Mouse (Mus musculus) urinary bladder, adult 2 months (tissue): ENCODE data around the gene Gnb1. TPM values are rescaled to one million over a fixed set of nuclear protein-coding genes. Genes with fewer than 3 reads are reported as not detected.

ENCODE experiments used
- DNase-seq: peaks from one replicate; pipeline ENCODE4 v3.0.0; 2022; ENCODE audit warnings: low spot score
- polyA plus RNA-seq: library from polyadenylated mRNA; depleted of rRNA; stranded (reverse); fragments of >200 nt; gene quantifications from 2 replicates; pipeline ENCODE4 v1.2.3, GENCODE M21; 2012

The Gnb1 gene
- polyA plus RNA-seq, 1 experiment = 328 TPM

- DNase-seq = no peak
These were observed 5.6 kb upstream of the Gnb1 start for GRCm38 (mm10) chr4:155485521-155485920.

- DNase-seq = no peak
These were observed 3.4 kb upstream of the Gnb1 start for GRCm38 (mm10) chr4:155487746-155488145.

- peak; percentile 58 for DNase-seq
These were observed 2.7 kb upstream of the Gnb1 start for GRCm38 (mm10) chr4:155488232-155489025.

GRCm38 (mm10) chr4:155489101-155489970, 1.8 kb upstream of the Gnb1 start:
- no peak for DNase-seq

GRCm38 (mm10) chr4:155490456-155490855, 705 bp upstream of the Gnb1 start:
- DNase-seq = no peak

GRCm38 (mm10) chr4:155491529-155492130, 469 bp downstream of the Gnb1 start:
- no peak for DNase-seq

- peak; percentile 51 for DNase-seq
These were observed 1.0 kb downstream of the Gnb1 start for GRCm38 (mm10) chr4:155492131-155492633.

- no peak for DNase-seq
These were observed 3.7 kb downstream of the Gnb1 start for GRCm38 (mm10) chr4:155494891-155495290.

- no peak for DNase-seq
These were observed 6.8 kb downstream of the Gnb1 start for GRCm38 (mm10) chr4:155497963-155498362.

- DNase-seq = no peak
These were observed 10.0 kb downstream of the Gnb1 start for GRCm38 (mm10) chr4:155501126-155501525.

GRCm38 (mm10) chr4:155505067-155505466, 13.9 kb downstream of the Gnb1 start:
- DNase-seq = no peak

- no peak for DNase-seq
These were observed 14.6 kb downstream of the Gnb1 start for GRCm38 (mm10) chr4:155505671-155506295.

GRCm38 (mm10) chr4:155508614-155509013, 17.5 kb downstream of the Gnb1 start:
- no peak for DNase-seq

GRCm38 (mm10) chr4:155510981-155511380, 19.8 kb downstream of the Gnb1 start:
- no peak for DNase-seq

- DNase-seq = no peak
These were observed 23.6 kb downstream of the Gnb1 start for GRCm38 (mm10) chr4:155514810-155515209.

GRCm38 (mm10) chr4:155517948-155518517, 26.9 kb downstream of the Gnb1 start:
- no peak for DNase-seq

- no peak for DNase-seq
These were observed 31.2 kb downstream of the Gnb1 start for GRCm38 (mm10) chr4:155522327-155522726.

- no peak for DNase-seq
These were observed 34.6 kb downstream of the Gnb1 start for GRCm38 (mm10) chr4:155525751-155526150.

GRCm38 (mm10) chr4:155529294-155529693, 38.1 kb downstream of the Gnb1 start:
- DNase-seq = no peak

GRCm38 (mm10) chr4:155549993-155550392, 58.8 kb downstream of the Gnb1 start:
- no peak for DNase-seq

GRCm38 (mm10) chr4:155550446-155550845, 59.3 kb downstream of the Gnb1 start:
- DNase-seq = no peak
